Mouse (Mus musculus) CD8-positive naive resting alpha-beta T cell, adult 2 months (primary cell): Measurements from ENCODE around the gene Taf15.
"Not testable (repeated sequence)": the region's sequence is repeated elsewhere in the genome, so short reads cannot be mapped to it uniquely, and the experiment has no call there.

Source experiments
- DNase-seq, 2 experiments: peaks; one replicate each; pipeline ENCODE4 v3.0.0; 2022; ENCODE audit warnings: low read depth in 2 of 2, low spot score in 2 of 2

The Taf15 gene

DNA sequence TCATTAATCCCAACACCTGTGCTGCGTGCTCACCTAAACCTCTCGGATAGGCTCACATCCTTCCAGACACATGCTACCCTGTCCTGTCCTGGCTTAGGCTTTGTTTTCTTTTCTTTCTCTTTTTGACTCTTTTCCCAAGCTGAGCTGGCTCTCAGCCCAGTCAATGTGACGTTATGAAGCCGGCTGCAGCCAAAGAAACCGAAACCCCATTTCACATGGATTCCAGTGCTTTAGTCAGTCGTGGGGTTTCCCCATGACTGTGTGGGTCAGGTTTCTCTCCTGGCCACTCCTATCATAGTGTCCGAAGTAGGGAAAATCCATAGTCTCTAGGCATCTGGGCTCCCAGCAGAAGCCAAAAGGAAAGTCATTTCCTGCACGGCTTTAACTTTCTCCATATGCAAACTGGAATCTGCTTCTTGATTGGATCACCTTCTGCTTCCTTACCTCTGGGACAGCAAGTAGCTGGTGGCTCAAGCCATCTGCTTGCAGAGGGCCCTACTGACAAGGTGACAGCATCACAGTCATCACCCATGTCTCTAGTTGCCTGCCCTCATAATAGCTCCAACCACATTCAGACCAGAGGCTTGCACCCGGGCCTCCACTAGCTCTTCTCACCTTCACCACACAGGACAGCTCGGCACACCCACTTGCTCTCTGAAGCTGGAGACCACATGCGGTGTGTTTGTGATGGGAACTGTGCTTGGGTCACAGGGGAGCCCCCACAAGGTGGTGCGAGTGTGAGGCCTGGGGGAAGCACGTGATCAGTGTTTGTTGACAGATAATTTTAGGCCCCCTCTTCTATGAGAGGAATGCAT, 61.9 kb downstream of the Taf15 start:
- DNase-seq = no peak

DNA sequence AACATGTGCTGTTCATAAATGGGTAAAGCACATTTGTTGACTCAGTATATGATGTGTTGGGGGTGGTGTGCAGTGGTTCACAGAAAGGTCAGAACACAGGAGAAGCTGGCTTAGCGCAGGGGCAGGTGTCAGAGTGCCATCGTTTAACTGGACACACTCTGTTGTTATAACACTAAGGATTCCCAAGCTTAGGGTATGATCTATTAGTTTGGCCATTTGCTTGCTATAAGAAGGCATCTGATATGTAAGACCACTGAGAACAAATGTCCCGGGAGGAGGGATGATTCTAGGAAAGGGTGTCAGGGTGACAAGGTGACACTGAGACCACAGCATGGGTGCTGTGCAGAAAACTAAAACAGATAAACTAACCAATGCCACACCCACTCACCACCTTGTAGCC, 63.9 kb downstream of the Taf15 start:
- no peak for DNase-seq

DNA sequence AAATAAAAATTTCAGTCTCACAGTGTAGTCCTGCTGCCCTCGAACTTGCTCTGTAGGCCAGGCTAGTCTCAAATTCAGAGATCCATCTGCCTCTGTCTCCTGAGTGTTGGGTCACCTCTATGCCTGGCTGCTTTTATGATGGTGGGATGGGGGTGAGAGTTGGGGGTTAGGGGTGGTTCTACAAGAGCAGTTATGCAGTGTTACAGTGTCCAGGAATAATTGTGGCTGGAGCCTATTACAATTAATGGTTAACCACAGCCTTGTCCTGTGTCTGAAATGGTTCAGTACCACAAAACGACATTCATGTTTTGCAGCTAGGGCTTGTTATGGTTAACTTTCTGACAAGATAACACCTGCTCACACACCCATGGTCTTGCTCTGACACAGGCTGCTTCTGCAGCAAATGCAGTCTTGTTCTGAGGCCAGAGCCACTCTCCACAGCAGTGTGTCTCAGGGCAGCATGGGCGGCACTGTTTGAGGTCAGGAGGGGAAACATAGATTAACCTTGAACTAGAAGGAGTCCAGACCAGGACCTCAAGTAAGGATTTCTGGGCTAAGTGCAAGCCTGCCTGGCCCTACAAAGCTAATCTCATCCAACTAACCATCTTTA, 65.9 kb downstream of the Taf15 start:
- no peak for DNase-seq

GRCm38 (mm10) chr11:83540931-83541330, 68.0 kb downstream of the Taf15 start:
- no peak for DNase-seq

DNA sequence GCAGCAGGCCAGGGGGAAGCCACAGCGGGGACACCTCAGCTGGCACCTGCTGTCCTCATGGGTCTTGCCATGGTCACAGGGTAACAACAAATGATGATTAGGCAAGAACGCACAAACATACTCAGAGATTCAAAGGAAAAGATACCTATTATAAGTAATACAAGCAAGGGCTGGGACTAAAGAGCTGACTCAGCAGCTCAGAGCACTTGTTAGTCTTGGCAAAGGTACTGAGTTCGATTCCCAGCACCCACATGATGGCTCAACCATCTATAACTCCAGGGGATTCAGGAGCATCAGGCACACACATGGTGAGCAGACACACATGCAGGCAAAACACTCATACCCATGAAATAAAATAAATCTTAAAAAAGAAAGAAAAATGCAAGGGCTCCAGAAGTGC, 68.5 kb downstream of the Taf15 start:
- DNase-seq = no peak

GRCm38 (mm10) chr11:83544214-83544613, 71.3 kb downstream of the Taf15 start:
- no peak for DNase-seq

GRCm38 (mm10) chr11:83550186-83550632, 77.3 kb downstream of the Taf15 start:
- no peak for DNase-seq

GRCm38 (mm10) chr11:83551037-83551436, 78.2 kb downstream of the Taf15 start:
- DNase-seq = not testable (repeated sequence)

GRCm38 (mm10) chr11:83551668-83552067, 78.8 kb downstream of the Taf15 start:
- no peak for DNase-seq
